Mouse (Mus musculus) left cerebral cortex, adult 8-10 months (tissue): Measurements from ENCODE around the gene Morf4l1. TPM values are rescaled to one million over a fixed set of nuclear protein-coding genes. Genes with fewer than 3 reads are reported as not detected.

Experiments
- DNase-seq, 2 experiments: peaks; one replicate each; pipeline ENCODE4 v3.0.0; 2022; ENCODE audit warnings: low spot score in 2 of 2
- total RNA-seq, 4 experiments: library from RNA; stranded (reverse); gene quantifications; 2 replicates each; pipeline ENCODE4 v1.2.4; 2022

The Morf4l1 gene
- 100 to 1,000 TPM; 436 to 462 (median 449) TPM for total RNA-seq

DNA sequence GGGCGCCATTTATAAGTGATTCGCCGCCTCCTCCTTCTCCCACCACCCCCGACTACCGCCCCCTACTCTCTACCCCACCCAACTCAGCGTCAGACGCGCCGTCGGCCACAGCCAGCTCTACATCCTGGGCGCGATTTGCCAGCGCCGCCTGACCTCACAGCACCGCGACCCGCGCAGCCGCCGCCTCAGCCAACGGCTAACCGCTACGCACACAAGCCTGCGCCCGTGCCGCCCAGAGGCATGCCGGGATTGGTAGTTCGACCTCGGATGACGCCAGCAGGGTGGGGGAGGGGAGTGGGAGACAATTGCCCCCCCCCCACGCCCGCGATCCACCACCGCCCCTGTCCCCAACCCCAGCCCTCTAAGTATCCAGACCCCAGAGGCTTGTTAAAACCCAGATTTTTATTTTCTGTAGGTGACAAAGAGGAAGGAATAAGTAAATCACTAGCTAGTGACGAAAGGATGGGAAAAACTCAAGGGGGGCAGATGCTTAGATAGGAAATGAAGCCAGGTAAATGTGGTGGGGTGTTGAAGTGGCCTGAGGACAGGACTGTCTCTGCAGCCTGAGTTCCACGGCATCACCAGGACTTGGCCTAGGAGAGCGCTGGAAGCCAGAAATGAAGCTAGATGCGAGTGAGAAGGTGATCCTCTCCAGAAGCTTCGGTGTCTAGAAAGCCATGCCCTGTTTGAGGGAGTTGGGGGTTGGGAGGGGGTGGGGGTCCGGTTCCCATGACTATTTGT, at the start of gene Morf4l1:
Morf4l1 (minus strand) TSS at position 208 of the 741 bp plus-strand sequence.
- DNase-seq, result peak; percentile 93 to 99

DNA sequence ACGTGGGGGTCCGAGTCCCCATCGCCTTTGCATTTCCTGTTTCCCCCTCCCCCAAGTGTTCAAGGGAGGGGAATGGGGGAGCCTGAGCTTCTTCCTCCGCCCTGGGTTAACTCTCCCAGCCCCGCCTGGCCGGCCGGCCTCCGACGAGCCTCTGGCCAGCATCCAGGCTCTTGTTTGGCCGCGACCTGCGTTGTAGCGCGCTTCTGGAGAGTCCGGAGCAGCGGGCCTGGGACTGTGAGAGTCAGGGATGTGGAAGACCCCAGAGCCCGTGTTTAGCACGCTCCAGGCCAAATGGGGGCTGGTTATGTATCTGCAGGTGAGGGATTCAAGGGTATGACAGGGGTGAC, 49.1 kb upstream of the Morf4l1 start:
- DNase-seq, result no peak

DNA sequence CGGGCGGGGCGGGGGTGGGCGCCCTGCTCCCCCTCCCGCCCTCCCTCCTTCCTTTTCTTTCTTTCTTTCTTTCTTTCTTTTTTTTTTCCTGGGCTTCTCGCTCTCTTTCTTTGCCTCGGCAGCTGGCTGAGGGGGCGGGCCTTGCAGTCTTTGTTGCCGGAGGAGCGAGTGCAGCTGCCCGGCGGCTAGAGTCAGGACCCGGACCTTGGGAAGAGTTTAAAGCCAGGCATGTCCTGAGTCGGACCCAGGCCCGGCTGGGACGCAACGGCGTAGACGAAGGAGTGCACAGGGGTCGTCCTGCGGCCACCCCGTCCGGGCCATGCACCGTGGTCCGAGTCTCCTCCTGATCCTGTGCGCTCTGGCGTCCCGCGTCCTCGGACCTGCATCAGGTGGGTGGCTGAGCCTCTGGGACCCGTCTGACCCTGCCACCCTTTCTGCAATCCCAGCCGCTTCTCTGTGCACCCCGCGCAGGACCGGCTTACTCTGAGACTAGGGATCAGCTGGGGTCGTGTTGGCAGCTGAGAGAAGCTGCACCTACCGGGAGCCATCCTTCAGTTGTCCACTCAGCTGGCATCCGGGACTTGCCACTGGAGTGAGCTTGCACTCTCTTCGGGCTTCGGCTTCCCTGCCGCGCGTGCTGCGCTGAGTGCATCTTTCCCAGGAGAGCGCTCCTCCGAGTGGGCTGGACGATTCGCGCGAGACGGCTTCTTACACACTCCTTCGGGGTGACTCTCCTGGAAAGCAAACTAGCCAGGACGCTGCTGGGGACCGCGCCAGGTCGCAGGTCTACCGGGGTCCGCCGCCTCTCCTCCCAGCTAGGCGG, 48.6 kb upstream of the Morf4l1 start, which contains the start of gene Adamts7:
Adamts7 (plus strand) TSS at position 144 of the 823 bp plus-strand sequence.
- no peak for DNase-seq

DNA sequence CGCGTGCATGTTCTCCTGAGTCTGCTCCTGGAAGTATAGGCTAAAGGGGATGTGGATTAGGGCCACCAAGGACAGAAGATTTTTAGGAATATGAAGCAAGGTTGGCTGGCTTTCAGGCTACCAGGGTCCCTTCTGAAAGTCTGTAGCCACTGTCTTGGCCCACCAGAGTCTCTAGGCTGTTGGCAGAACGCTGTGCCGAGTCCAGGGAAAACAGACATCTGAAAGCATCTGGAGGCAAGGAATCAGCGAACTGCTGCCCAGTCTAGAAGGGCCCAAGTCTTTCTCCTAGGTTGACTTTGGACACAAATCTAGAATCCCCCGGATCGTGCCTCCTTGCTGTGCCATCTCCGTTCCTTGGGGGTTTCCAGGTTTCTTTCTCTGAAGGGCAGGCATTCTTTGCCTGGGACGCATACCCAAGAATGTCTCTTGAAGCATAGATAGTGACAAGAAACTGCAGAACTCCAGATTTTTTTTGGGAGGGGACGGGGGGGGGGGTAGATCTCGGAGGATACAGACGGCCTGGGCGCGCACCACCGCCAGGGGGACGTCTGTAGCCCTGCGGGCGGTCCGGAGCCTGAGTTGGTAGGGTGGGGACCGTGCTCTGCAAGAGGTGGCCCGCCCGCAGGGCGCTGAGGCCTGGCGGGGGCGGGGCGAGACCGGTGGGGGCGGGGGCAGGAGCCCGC, 47.8 kb upstream of the Morf4l1 start:
- DNase-seq, result no peak

DNA sequence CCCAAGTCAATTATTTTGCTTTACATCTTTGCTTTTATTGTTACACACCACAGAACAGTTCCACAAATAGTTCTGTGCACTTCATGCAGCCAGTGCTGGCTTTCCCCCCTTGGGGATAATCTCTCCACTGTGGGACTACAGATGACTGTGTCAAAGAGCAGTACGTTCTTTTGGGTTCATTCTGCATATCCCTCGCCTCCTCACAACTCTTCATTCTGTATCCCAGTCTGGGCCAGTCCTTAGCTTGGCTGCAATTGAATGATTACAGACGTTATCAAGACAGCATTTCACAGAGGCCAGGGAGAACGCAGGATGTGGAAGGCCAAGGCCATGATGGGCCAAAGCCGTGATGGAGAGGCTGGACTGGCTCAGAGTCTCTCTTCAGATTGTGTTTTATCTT, 32.3 kb upstream of the Morf4l1 start:
- DNase-seq, result no peak

DNA sequence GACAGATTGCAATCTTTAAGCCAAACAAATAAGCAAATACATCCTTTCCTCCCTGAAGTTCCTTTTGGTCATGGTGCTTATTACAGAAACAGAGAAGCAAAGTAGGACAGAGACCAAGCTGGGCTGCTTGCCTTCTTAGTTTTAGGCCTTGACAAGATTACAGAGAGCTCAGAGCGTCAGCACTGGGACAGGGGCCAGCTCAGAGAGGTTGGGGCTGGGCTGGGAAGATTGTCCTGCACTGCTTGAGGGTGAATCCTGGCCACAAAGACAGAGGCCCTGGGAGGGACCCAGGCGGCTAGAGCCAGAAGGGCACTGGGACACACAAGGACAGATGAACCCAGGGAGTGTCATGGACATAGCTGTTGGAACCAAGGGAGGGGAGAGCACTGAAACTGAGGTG, 31.2 kb upstream of the Morf4l1 start:
- DNase-seq, result no peak

DNA sequence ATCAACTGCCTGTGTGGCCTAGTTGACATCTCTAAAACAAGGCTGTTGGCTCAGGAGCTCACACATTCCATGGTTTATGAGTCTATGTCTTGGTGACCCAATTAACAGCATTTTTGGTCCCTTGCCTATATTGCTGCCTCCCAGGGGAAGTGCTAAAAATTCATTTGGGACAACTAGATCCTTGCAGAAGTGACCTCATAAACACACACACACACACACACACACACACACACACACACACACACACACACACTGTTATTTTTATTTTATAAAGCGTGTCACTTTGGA, 22.0 kb upstream of the Morf4l1 start:
- DNase-seq, result no peak

DNA sequence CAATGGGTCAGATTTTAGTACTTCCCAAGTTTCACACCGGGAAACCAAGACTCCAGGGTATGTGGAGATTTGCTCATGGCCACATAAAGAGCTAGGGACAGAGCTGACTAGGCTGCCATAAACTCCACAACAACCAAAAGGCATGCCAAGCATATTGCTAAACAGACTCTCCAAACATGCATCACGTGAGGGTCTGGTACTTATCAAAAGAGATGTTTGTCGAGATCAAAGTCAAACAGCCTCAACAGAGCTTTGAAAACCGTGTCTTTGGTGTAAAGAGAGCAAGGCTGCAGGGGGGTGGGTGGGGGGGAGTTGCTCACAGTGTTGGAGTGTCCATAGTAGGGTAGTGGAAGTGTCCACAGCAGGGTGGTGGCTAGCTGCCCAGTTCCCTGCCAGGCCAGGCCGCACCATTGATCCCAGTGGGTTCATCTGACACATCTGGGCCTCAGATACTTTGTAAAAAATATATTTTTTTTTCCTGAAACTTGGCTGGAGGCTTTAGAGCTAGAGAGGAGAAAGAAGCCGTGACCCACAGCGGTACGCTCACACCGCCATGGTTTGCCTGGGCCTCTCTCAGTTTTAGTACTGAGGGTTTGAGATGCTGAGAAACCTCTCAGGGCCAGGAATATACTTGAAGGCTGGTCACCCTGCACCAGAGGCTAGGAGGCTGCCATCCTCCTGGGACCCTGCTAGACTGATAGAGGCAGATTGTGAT, 21.5 kb upstream of the Morf4l1 start:
- no peak for DNase-seq

DNA sequence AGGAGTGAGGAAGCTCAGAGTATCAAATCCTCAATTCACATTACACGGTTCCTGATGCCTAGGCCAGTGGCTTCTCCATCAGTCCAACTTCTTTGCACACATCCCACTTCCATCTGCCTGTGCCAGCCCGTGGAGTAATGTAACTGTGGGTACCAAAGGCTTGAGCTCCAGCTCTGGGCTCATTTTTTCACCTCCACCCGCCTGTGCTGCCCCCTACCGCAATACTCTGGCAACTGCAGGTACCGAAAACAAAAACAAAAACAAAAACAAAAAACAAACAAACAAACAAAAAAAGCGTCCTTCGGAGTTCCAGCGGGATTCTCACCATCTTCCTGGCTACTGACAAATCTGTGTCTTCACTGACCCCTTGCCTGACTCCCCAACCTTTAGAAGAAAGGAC, 20.9 kb upstream of the Morf4l1 start:
- no peak for DNase-seq

DNA sequence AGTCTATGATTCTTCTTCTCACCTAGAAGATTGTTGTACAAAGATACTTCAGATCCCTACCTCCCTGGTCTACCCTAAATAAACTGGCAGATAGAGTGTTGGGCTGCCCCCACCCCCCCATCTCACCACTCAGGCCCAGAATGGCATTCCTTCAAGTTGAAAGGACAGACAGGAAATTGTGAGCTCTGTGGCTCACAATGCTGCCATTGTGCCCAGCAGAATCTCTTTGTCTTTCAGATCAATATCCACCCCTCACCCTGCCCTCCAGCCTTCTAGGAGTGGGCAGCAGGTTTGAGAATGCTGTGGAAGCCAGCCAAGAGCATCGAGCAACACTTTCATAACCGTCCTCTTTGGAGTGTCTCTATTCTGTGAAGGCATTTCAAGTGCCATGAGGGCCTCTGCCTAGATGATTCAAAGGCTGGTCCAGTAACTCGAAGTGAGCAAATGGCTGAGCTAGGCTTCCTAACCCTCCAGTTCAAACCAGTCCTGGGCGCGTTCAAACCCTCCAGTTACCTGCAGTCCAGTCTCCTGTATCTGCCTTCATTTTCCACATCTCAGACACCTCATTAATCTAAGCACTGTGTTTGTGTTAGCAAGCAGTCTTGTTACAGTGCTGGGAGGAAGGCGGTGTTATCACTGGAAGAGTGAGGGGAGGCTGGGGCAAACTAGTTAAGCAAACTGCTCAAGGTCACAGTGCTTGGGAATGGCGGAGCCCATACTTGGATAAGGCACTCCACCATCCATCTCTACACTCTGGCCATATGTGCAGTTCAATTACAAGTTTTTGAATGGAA, 19.2 kb upstream of the Morf4l1 start:
- DNase-seq, result no peak

DNA sequence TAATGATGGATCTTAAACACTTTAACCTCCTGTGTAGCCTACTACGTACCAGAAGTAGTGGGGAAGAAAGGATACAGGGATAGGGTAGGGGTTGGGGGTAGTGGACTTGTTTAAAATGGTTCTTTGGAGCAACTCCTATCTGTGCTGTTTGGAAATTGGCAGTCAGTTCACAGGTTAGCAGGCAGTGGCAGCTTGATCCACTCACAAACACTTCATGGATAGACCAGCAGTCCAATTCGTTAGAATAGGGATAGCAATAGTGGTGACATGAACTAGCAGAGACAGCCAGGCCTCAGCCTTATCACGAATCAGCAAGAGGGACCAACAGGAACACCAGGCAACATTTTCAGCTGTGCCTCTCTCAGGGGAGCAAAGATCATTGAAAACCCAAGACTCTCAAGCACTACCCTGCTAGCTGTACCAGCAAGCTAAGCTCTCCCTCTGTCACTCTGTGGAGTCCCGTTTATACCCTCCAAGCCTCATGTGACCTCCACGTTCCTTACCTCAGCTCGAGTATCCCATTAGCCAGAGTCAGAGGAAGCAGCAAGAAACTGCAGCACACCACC, 14.1 kb upstream of the Morf4l1 start:
- no peak for DNase-seq

DNA sequence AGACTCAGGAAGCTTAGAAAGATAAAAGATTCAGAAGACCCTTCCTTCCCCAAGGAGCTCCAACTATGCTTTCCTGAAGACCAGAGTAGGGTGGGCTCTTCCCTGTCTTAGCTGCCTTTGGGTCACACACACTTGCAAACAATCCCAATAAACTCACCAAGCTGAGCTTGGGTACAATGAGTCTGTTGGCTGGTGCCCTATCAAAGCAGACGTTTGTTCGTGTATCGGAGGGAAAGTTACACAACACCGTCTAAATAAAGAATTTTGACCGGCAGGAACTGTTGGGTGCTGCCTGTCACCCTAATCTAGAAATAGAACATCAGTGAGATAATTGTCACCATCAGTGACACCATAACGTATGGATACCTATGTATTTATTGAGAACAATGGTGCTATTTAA, 12.6 kb upstream of the Morf4l1 start:
- DNase-seq, result no peak

DNA sequence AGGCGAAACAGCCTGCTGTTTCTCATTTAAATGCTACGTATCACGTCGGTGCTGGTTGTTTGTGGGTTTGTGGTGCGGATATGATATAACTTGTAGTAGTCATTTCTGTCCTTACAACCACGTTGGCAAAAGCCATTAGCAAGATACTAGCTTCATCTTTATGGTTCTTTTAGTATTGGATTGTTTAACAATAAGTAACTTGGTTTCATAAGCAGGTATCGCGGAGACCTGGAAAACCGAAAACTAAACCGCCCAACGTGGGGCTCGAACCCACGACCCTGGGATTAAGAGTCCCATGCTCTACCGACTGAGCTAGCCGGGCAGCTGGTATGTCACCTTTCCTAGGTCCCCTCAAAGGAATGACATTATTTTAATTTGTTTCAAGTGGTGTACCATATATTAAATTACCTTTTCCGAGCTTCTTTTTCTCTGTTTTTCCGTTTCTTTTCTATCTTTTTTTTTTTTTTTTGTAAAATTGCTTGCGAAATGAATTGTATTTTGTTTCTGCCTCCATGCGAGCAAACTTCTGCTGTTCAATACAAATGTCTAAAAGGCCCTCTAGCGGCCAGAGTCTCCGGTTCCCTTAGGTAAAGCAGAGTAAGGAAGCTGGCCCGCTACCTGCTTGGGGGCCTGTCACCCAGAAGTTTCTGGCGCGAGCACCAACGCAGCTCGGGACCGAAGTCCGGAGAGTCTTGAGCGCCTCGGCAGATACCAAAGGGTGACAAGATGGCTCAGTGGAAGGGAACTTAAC, 11.9 kb upstream of the Morf4l1 start:
- DNase-seq, result peak; percentile 61 to 87

DNA sequence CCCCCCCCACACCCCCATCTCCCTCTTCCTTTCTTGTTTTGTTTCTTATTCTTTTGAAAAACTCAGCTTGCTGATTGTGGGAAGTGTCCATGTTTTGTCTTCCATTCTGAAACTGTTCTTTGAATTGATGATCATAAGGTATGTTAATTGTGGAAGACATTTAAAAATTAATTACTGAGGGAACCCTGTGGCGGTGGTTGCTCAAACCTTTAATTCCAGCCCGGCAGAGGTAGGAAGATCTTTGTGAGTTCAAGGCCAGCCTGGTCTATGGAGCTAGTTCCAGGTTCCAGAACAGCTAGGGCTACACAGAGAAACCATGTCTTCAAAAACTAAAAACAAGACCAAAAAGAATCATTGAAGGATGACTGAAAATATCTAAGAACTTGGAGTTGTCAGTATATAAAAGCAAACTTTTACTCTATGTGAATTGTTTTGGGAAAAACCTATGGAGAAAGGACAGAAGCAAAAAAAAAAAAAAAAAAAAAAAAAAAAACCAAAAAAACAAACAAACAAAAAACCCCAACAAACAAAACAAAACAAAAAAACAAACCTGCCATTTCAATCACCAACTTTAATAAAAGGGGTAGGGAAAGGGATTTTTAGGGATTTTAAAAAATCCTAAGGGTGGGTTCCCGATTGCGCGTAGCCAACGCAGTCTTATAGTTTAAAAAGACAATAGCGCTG, 11.0 kb upstream of the Morf4l1 start:
- DNase-seq, result no peak

DNA sequence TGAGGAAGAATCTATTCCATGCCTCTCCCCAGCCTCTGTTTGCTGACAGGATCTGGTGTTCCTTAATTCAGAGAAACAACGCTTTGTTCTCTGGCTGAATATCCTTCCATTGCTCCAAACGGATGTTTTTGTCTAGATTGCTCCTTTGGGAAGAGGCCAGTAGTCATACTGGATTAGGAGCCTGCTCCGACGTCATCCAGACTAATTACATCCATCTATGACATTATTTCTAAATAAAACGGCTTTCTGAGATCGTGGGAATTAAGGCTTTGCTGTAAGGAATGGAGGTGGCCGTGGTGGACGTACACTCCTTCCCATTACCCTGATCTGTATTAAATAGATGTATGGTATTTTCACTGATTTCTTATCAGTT, 10.3 kb upstream of the Morf4l1 start:
- no peak for DNase-seq

DNA sequence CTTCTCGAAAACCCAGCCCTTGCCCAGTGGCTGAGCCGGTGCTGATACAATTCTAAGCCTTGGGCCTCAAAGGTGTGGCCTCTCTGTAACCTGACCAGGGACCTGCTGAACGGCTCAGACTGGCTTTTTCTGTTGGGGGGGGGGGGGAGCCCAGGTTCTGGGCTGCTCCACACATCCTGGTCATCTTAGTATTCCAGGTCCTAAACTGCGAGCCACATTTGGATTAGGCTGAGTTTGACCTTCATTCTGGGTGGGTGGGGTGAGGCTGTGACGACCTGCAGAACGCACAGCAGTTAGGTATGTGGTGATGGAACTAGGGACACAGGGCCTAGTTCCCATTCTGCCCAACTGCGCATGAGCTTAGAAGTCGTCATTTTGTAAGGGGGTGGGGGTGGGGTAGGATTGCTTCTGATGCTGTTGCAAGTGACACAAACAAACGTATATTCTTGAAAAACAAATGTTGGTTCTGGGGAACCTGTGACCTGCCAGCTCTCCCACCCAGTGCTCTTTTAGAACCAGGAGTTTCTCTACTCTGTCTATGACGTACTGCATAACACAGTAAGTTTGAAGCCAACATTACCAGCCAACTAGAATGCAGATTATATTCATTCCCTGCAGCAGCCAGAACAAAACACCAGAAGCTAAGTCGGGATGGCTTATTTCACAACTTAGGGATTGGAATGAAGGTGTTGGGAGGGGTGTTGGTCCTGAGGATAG, 9.7 kb upstream of the Morf4l1 start:
- no peak for DNase-seq

DNA sequence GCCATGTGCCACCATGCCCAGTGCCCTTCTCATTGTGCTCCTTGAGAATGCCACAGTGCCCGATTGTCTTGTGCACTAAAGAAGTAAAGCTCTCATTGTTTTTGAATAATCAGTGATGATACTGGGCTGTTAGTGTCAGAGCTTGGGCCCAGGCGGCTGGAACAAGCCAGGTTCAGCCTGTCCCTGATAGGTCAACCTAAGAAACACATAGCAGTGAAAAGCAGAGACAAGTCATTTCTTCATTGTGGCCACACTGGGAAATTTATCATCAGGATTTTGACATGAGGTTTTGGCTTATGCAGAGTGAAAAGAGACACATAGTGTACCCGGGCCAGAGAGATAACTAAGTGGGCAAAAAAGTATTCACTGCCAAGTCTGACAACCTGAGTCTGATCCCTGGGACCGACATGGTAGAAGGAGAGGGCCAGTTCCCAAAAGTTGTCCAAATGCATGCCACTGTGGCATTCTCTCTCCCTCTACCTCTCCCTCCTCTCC, 7.7 kb upstream of the Morf4l1 start:
- no peak for DNase-seq

DNA sequence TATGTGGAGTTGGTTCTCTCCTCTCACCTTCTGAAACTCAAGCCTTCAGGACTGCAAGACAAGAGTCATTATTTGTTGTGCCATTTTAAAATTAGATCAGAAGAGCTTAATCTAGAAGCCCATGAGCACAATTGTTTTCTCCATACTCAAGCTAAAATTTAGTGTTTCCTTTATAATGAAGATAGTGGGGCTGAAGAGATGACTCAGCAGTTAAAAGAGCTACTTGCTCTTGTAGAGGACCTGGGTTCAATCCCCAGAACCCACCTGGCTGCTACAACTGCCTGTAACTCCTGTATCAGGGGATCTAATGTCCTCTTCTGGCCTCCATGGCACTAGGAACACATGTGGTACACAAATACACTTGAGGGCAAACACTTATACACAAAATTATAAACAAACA, 2.7 kb upstream of the Morf4l1 start:
- no peak for DNase-seq

DNA sequence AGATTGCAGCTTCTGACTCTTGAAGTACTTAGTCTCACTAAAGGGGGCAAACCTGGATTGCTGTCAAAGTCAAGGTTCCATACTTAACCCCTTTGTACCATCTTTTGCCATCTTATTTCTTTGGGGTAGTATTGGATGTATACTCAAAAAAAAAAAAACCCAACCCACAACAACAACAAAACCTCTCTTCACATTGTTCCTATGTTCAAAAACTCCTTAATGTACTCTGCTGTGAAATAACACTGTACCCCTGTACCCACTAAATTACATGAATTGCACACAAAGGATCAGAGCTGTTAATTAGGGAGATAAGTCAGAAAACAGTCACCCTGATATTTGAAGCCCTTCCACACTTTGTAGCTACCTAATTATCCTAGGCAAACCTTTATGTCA, 730 bp upstream of the Morf4l1 start:
- no peak for DNase-seq
